Mouse (Mus musculus) heart, adult 2 months (tissue): ENCODE measurements around the gene Anp32e.

Experiments
- CTCF ChIP-seq: fragments of 200-600 bp; IDR thresholded peaks from 2 replicates; pipeline ENCODE4 v1.8.1; 2022; ENCODE audit warnings: antibody characterized with exemption, mild to moderate bottlenecking, moderate library complexity
- POLR2A ChIP-seq: fragments of 200-500 bp; IDR thresholded peaks from 2 replicates; pipeline ENCODE4 v1.6.1; 2011; ENCODE audit warnings: mild to moderate bottlenecking, low read depth, low read length, control low read depth; ENCODE audit not compliant: insufficient read depth

DNA sequence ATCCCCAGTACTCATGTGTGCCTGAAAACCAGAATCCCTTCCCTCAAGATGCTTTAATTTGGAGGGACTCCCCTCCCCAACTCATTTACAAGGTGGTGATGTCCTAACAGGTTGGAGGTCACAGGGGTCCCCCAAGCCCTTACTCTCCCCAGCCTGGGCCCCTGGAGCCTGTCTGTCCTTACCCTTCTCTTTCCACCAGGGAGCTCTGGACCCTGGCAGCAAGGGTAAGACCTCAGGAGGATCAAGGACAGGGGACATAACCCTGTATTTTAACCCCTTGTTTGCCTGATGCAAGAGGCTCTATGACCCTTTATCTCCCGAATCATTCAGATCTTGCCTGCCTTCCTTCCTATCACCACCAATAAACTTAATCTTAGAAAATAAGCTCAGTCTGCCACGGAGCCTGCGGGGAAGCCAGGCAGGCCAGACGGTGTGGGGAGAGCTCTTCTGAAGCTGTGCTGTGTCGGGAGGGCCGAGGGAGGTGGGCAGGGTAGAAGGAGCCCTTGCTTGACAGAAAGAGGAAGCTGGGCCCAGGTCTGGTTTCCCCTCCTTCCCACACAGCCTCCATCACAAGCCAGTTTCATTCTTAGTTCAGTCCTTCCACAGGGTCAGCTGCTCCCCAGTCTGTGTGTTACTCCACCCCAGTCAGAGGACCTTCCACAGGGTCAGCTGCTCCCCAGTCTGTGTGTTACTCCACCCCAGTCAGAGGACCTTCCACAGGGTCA lies 58.5 kb downstream of the Anp32e start:
- TF ChIP-seq CTCF (0 out of 2 replicates have a peak, but pooled peaks have one; percentile 0), POLR2A (0 out of 2 replicates have a peak, but pooled peaks have one; percentile 9)
